Mouse (Mus musculus): ENCODE data around the gene Rabep2.
"Not testable (repeated sequence)": the region's sequence is repeated elsewhere in the genome, so short reads cannot be mapped to it uniquely, and the experiment has no call there.

Rabep2 gene

GRCm38 (mm10) chr7:126428631-126429502, at the start of gene Rabep2:
TSS of gene Rabep2 (plus strand) at chr7:126428759.
- in situ Hi-C loops (cut with MboI, MseI) = no loop called here

- in situ Hi-C loops (cut with MboI, MseI) = no loop called here
Measured at GRCm38 (mm10) chr7:126383565-126383964, 45.0 kb upstream of the Rabep2 start.

GRCm38 (mm10) chr7:126388185-126388584, 40.4 kb upstream of the Rabep2 start:
- in situ Hi-C loops (cut with MboI, MseI) = no loop called here

GRCm38 (mm10) chr7:126392086-126392884, 36.3 kb upstream of the Rabep2 start:
- in situ Hi-C loops (cut with MboI, MseI) = not testable (repeated sequence)

- in situ Hi-C loops (cut with MboI, MseI) = loop anchor here in 1 of 2 experiments (5.0 kb wide), 1 partner anchor 41 kb away; no protein-coding TSS in a partner anchor
Measured at GRCm38 (mm10) chr7:126396298-126397119, 32.0 kb upstream of the Rabep2 start, which contains the start of gene Nfatc2ip. TSS of gene Nfatc2ip (minus strand) at chr7:126396737.

GRCm38 (mm10) chr7:126397221-126397620, 31.3 kb upstream of the Rabep2 start:
- in situ Hi-C loops (cut with MboI, MseI) = loop anchor here in 1 of 2 experiments (5.0 kb wide), 1 partner anchor 40 kb away; no protein-coding TSS in a partner anchor

- in situ Hi-C loops (cut with MboI, MseI) = loop anchor here in 1 of 2 experiments (5.0 kb wide), 1 partner anchor 39 kb away; no protein-coding TSS in a partner anchor
Measured at GRCm38 (mm10) chr7:126397822-126398221, 30.7 kb upstream of the Rabep2 start.

- in situ Hi-C loops (cut with MboI, MseI) = loop anchor here in 1 of 2 experiments (5.0 kb wide), 1 partner anchor 38 kb away; no protein-coding TSS in a partner anchor
Measured at GRCm38 (mm10) chr7:126399548-126399947, 29.0 kb upstream of the Rabep2 start.

- in situ Hi-C loops (cut with MboI, MseI) = loop anchor here in 1 of 2 experiments (5.0 kb wide), 1 partner anchor 35 kb away; no protein-coding TSS in a partner anchor
Measured at GRCm38 (mm10) chr7:126402518-126402917, 26.0 kb upstream of the Rabep2 start.

- in situ Hi-C loops (cut with MboI, MseI) = loop anchor here (5.0 kb wide), 2 partner anchors 104 to 119 kb away; no protein-coding TSS in a partner anchor
Measured at GRCm38 (mm10) chr7:126408686-126409085, 19.9 kb upstream of the Rabep2 start.

- in situ Hi-C loops (cut with MboI, MseI) = no loop called here
Measured at GRCm38 (mm10) chr7:126411061-126411460, 17.5 kb upstream of the Rabep2 start.

GRCm38 (mm10) chr7:126414725-126415124, 13.8 kb upstream of the Rabep2 start, which contains the start of gene Cd19:
TSS of gene Cd19 (minus strand) at chr7:126414889.
- in situ Hi-C loops (cut with MboI, MseI) = no loop called here

GRCm38 (mm10) chr7:126416615-126417014, 11.9 kb upstream of the Rabep2 start:
- in situ Hi-C loops (cut with MboI, MseI) = no loop called here

GRCm38 (mm10) chr7:126417045-126417444, 11.5 kb upstream of the Rabep2 start:
- in situ Hi-C loops (cut with MboI, MseI) = no loop called here

- in situ Hi-C loops (cut with MboI, MseI) = no loop called here
Measured at GRCm38 (mm10) chr7:126417606-126418005, 11.0 kb upstream of the Rabep2 start.

GRCm38 (mm10) chr7:126418496-126418895, 10.1 kb upstream of the Rabep2 start:
- in situ Hi-C loops (cut with MboI, MseI) = no loop called here

- in situ Hi-C loops (cut with MboI, MseI) = no loop called here
Measured at GRCm38 (mm10) chr7:126421756-126422155, 6.8 kb upstream of the Rabep2 start.

- in situ Hi-C loops (cut with MboI, MseI) = no loop called here
Measured at GRCm38 (mm10) chr7:126424161-126424560, 4.4 kb upstream of the Rabep2 start.

- in situ Hi-C loops (cut with MboI, MseI) = no loop called here
Measured at GRCm38 (mm10) chr7:126427323-126427860, 1.2 kb upstream of the Rabep2 start.

GRCm38 (mm10) chr7:126428154-126428553, 405 bp upstream of the Rabep2 start:
- in situ Hi-C loops (cut with MboI, MseI) = no loop called here

GRCm38 (mm10) chr7:126429503-126429898, 942 bp downstream of the Rabep2 start:
- in situ Hi-C loops (cut with MboI, MseI) = no loop called here
